34 mouse cellular contexts compared by ENCODE assay signal in the genomic region with DNA sequence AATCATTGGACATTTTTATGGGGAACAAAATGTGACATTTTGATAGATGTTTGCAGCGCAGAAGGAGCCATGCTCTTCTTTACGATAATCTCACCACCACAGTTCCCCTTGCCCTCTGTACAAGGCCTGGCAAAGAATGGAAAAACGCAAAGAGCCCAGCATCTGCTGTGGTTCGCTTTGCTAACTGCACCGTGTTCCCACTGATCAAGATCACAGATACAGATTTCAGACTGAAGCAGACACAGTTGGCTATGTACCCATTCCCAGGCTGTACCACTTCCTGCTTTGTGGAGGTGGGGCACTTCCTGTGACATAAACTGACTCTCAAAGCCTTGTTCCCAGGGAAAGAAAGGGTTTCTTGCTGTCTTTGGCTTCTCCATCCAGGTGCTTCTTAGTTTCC. TPM values are rescaled to one million over a fixed set of nuclear protein-coding genes. Genes with fewer than 3 reads are reported as not detected.
DNase-seq lines count a peak whose midpoint lies in the region; ATAC-seq and TF ChIP-seq lines count a peak whose summit lies in the region.
"Had no signal": no experiment of that assay in that cellular context is flagged by ENCODE, and none has a peak within 500 bp of the region (broad histone marks: within the 10 kb centered on the region; RNA-seq: fewer than 3 reads in every experiment).

No protein-coding gene starts in this region.

- peak; percentile 65 to 77 for ATAC-seq in hematopoietic stem cell, adult 5-6 weeks (replicated peaks in 1 of 2; ENCODE audit: insufficient read depth in 1 of 2, low FRiP score in 2 of 2, low TSS enrichment in 1 of 2, low read depth in 1 of 2, poor library complexity in 2 of 2, severe bottlenecking in 2 of 2)
- ATAC-seq: CD4-positive, CD25-positive, alpha-beta regulatory T cell, adult 4 months; forebrain, embryonic 15.5 days; inflammation-experienced regulatory T-cells, adult 6 months had no signal

- 57% methylated on average over 5 of the region's 5 CpGs for WGBS in lung, adult 2 months

- no peaks in the 10 kb centered on the region; the same call in 1 of the 2 replicates for H3K4me1 ChIP-seq in lung, adult 2 months (ENCODE audit: control insufficient read depth, insufficient read depth, low read length)
- H3K4me1 ChIP-seq: embryonic facial prominence, embryonic 12.5 days; forebrain, embryonic 15.5 days; heart, embryonic 13.5 days; hindbrain, embryonic 10.5 days; hindbrain, embryonic 15.5 days; limb, embryonic 13.5 days; stomach, embryonic 15.5 days had no signal

- no peak for TF ChIP-seq CTCF in lung, adult 2 months (IDR thresholded peaks at IDR 0.05; ENCODE audit: insufficient read depth, low read length)

- no peak overlapping the region for H3K4me3 ChIP-seq in lung, adult 2 months (replicated peaks; ENCODE audit: extremely low read depth, low read depth, low read length)
- H3K4me3 ChIP-seq: embryonic facial prominence, embryonic 12.5 days; forebrain, embryonic 10.5 days; forebrain, embryonic 15.5 days; heart, embryonic 13.5 days; hindbrain, embryonic 10.5 days; hindbrain, embryonic 15.5 days; limb, embryonic 13.5 days; stomach, embryonic 15.5 days had no signal

- no peak for TF ChIP-seq POLR2A in lung, adult 2 months (IDR thresholded peaks at IDR 0.05; ENCODE audit: borderline replicate concordance, extremely low read depth, low read depth, low read length)

- peak; percentile 12 to 27 for DNase-seq in lung, adult 18-20 months
- no peak for DNase-seq in lung, adult 2 months
- DNase-seq in lung, postnatal 36 days = peak; percentile 46
- peak; percentile 14 for DNase-seq in thymus, postnatal 25 days
- no peak for DNase-seq in layer of hippocampus, postnatal 14 days (ENCODE audit: low spot score in 2 of 2)
- no peak for DNase-seq in gastrocnemius, adult 8-10 months (ENCODE audit: low spot score in 2 of 2)
- DNase-seq: adrenal gland, postnatal 14 days; cerebellum, adult 11 months; cerebellum, adult 9-10 months; cerebellum, postnatal 36 days; embryo, embryonic 11 days; gastrocnemius, postnatal 36 days; heart, adult 18-20 months; heart, postnatal 10 days; kidney, adult 11 months; kidney, postnatal 4 days; midbrain, embryonic 14.5 days; retina, postnatal 1 day; right cerebral cortex, postnatal 25 days had no signal

RNA-seq across cellular contexts. Expression of a gene that starts 53.9 kb away (rescaled TPM):
- 1.2 and 1.3 TPM in 2 replicates for polyA plus RNA-seq in lung, adult 2 months (2012; rRNA removed)
- not detected in 2 replicates for total RNA-seq in hematopoietic stem cell, adult 5-6 weeks (2017)
- total RNA-seq in layer of hippocampus, postnatal 14 days (2021) = under 1 TPM; 0.38 to 0.65 TPM
- under 1 TPM in 3 of 4 experiments, not detected in 1; 0.27 to 0.40 (median 0.31) TPM for total RNA-seq in gastrocnemius, adult 8-10 months (2022)
- total RNA-seq: megakaryocyte-erythroid progenitor cell, adult 5-6 weeks; monocyte, adult 5-6 weeks had no signal
- polyA plus RNA-seq: CD4-positive, CD25-positive, alpha-beta regulatory T cell, adult 4 months; hindbrain, embryonic 15.5 days; inflammation-experienced regulatory T-cells, adult 6 months; macrophage; midbrain, embryonic 14.5 days; neural tube, embryonic 14.5 days had no signal

Comparison
In these comparisons a context has a peak if more than half of its experiments do, and no peak if none do; other contexts are left out.
1. DNase-seq: peak in lung, adult 18-20 months (2 of 2), lung, postnatal 36 days (single experiment) and thymus, postnatal 25 days (single experiment); none in lung, adult 2 months (single experiment), layer of hippocampus, postnatal 14 days (0 of 2) and gastrocnemius, adult 8-10 months (0 of 2).